Mouse (Mus musculus): ENCODE data around the gene Fermt3. TPM values are rescaled to one million over a fixed set of nuclear protein-coding genes. Genes with fewer than 3 reads are reported as not detected.

Fermt3 gene
- polyA plus RNA-seq, 1 experiment from 2014 or later, result 3.8 TPM

GRCm38 (mm10) chr19:6951994-6952711 is 67.1 kb downstream of the Fermt3 start:
- H3K9ac ChIP-seq, result peak overlapping the region; percentile 63
- H3K9me3 ChIP-seq (ENCODE audit: control insufficient read depth, low read length), result no peaks in the 10 kb centered on the region
- peak overlapping the region; percentile 90 for H3K27ac ChIP-seq
- peak overlapping the region; percentile 47 for H3K4me3 ChIP-seq (replicated peaks; ENCODE audit: low read length)
- no peaks in the 10 kb centered on the region for H3K27me3 ChIP-seq (ENCODE audit: control insufficient read depth, insufficient read depth, low read length)
- DNase-seq (ENCODE audit: low spot score), result peak; percentile 55
- H3K36me3 ChIP-seq (replicated peaks; ENCODE audit: control insufficient read depth, insufficient read depth), result peaks cover 14% of the 10 kb centered on the region; the same call in 1 of the 2 replicates
- peak overlapping the region; percentile 93 for H3K4me2 ChIP-seq (replicated peaks)
- H3K4me1 ChIP-seq (replicated peaks; ENCODE audit: control insufficient read depth, insufficient read depth, low read length), result peaks cover 19% of the 10 kb centered on the region
- 4% methylated on average over 31 of the region's 31 CpGs for WGBS
- ATAC-seq (ENCODE audit: low FRiP score), result peak; percentile 13; the same call in 1 of the 2 replicates

- Histone ChIP-seq H3K4me3 (replicated peaks; ENCODE audit: low read length) (peak overlapping the region; percentile 47), H3K4me1 (replicated peaks; ENCODE audit: control insufficient read depth, insufficient read depth, low read length) (peaks cover 19% of the 10 kb centered on the region), H3K9me3 (ENCODE audit: control insufficient read depth, low read length) (no peaks in the 10 kb centered on the region), H3K27me3 (ENCODE audit: control insufficient read depth, insufficient read depth, low read length) (no peaks in the 10 kb centered on the region), H3K27ac (peak overlapping the region; percentile 90), H3K36me3 (replicated peaks; ENCODE audit: control insufficient read depth, insufficient read depth) (peaks cover 16% of the 10 kb centered on the region; the same call in 1 of the 2 replicates), H3K9ac (peak overlapping the region; percentile 63), H3K4me2 (replicated peaks) (peak overlapping the region; percentile 93)
- DNase-seq (ENCODE audit: low spot score) (peak; percentile 89), ATAC-seq (ENCODE audit: low FRiP score) (peak; percentile 80)
- under 1% methylated on average over 35 of the region's 35 CpGs for WGBS
Observed at GRCm38 (mm10) chr19:6951381-6951968, 67.8 kb downstream of the Fermt3 start.

GRCm38 (mm10) chr19:6950613-6951153 is 68.6 kb downstream of the Fermt3 start:
- Histone ChIP-seq H3K27me3 (ENCODE audit: control insufficient read depth, insufficient read depth, low read length) (no peaks in the 10 kb centered on the region), H3K36me3 (replicated peaks; ENCODE audit: control insufficient read depth, insufficient read depth) (peaks cover 17% of the 10 kb centered on the region; the same call in 1 of the 2 replicates), H3K4me2 (replicated peaks) (peak overlapping the region; percentile 93), H3K4me1 (replicated peaks; ENCODE audit: control insufficient read depth, insufficient read depth, low read length) (peaks cover 19% of the 10 kb centered on the region), H3K4me3 (replicated peaks; ENCODE audit: low read length) (peak overlapping the region; percentile 47), H3K27ac (peak overlapping the region; percentile 90), H3K9ac (peak overlapping the region; percentile 63), H3K9me3 (ENCODE audit: control insufficient read depth, low read length) (no peaks in the 10 kb centered on the region)
- DNase-seq (ENCODE audit: low spot score) (peak; percentile 78), ATAC-seq (ENCODE audit: low FRiP score) (peak; percentile 36)
- under 1% methylated on average over 28 of the region's 28 CpGs for WGBS

- peak overlapping the region; percentile 47 for H3K4me3 ChIP-seq (replicated peaks; ENCODE audit: low read length)
- peak overlapping the region; percentile 90; the same call in 1 of the 2 replicates for H3K27ac ChIP-seq
- DNase-seq (ENCODE audit: low spot score), result no peak
- no peaks in the 10 kb centered on the region for H3K9me3 ChIP-seq (ENCODE audit: control insufficient read depth, low read length)
- peak overlapping the region; percentile 93 for H3K4me2 ChIP-seq (replicated peaks)
- WGBS, result 43% methylated on average over 5 of the region's 5 CpGs
- peak overlapping the region; percentile 63 for H3K9ac ChIP-seq
- no peaks in the 10 kb centered on the region for H3K27me3 ChIP-seq (ENCODE audit: control insufficient read depth, insufficient read depth, low read length)
- peaks cover 16% of the 10 kb centered on the region for H3K36me3 ChIP-seq (replicated peaks; ENCODE audit: control insufficient read depth, insufficient read depth)
- no peak for ATAC-seq (ENCODE audit: low FRiP score)
- H3K4me1 ChIP-seq (replicated peaks; ENCODE audit: control insufficient read depth, insufficient read depth, low read length), result peaks cover 19% of the 10 kb centered on the region
Observed at GRCm38 (mm10) chr19:6949951-6950350, 69.3 kb downstream of the Fermt3 start.

GRCm38 (mm10) chr19:6949532-6949931 is 69.7 kb downstream of the Fermt3 start:
- Histone ChIP-seq H3K9me3 (ENCODE audit: control insufficient read depth, low read length) (no peaks in the 10 kb centered on the region), H3K9ac (peak overlapping the region; percentile 63; the same call in 1 of the 2 replicates), H3K27ac (no peak overlapping the region), H3K4me3 (replicated peaks; ENCODE audit: low read length) (no peak overlapping the region), H3K36me3 (replicated peaks; ENCODE audit: control insufficient read depth, insufficient read depth) (peaks cover 17% of the 10 kb centered on the region), H3K4me1 (replicated peaks; ENCODE audit: control insufficient read depth, insufficient read depth, low read length) (peaks cover 19% of the 10 kb centered on the region), H3K27me3 (ENCODE audit: control insufficient read depth, insufficient read depth, low read length) (no peaks in the 10 kb centered on the region), H3K4me2 (replicated peaks) (peak overlapping the region; percentile 93)
- no peak for DNase-seq (ENCODE audit: low spot score)
- WGBS, result 88% methylated on average over 5 of the region's 5 CpGs
- no peak for ATAC-seq (ENCODE audit: low FRiP score)

Other genes starting within 250 kb of the Fermt3 start
- gene Rps6ka4, start 178.8 kb downstream of the Fermt3 start, polyA plus RNA-seq (2014; fragmentation: Nextera tagmentation; extraction: Ambion mirVana), result 10.6 and 11.1 TPM in 2 replicates
- gene Ccdc88b, start 161.3 kb downstream of the Fermt3 start, polyA plus RNA-seq (2014; fragmentation: Nextera tagmentation; extraction: Ambion mirVana), result 0.48 and 0.90 TPM in 2 replicates
- gene Trmt112, start 109.8 kb downstream of the Fermt3 start, polyA plus RNA-seq (2014; fragmentation: Nextera tagmentation; extraction: Ambion mirVana), result 107 and 118 TPM in 2 replicates
- gene Prdx5, start 109.4 kb downstream of the Fermt3 start, polyA plus RNA-seq (2014; fragmentation: Nextera tagmentation; extraction: Ambion mirVana), result 291 and 300 TPM in 2 replicates
- gene Esrra, start 97.7 kb downstream of the Fermt3 start, polyA plus RNA-seq (2014; fragmentation: Nextera tagmentation; extraction: Ambion mirVana), result 6.2 and 7.3 TPM in 2 replicates
- gene Catsperz, start 94.1 kb downstream of the Fermt3 start, polyA plus RNA-seq (2014; fragmentation: Nextera tagmentation; extraction: Ambion mirVana), result 1.7 and 2.3 TPM in 2 replicates
- gene Kcnk4, start 85.0 kb downstream of the Fermt3 start, polyA plus RNA-seq (2014; fragmentation: Nextera tagmentation; extraction: Ambion mirVana), result 8.5 and 10.9 TPM in 2 replicates
- 81.8 and 84.5 TPM in 2 replicates for gene Bad, start 77.6 kb downstream of the Fermt3 start, polyA plus RNA-seq (2014; fragmentation: Nextera tagmentation; extraction: Ambion mirVana)
- gene Gpr137, start 77.0 kb downstream of the Fermt3 start, polyA plus RNA-seq (2014; fragmentation: Nextera tagmentation; extraction: Ambion mirVana), result 60.2 and 68.8 TPM in 2 replicates
- 211 and 215 TPM in 2 replicates for gene Ppp1r14b, start 44.5 kb downstream of the Fermt3 start, polyA plus RNA-seq (2014; fragmentation: Nextera tagmentation; extraction: Ambion mirVana)
- gene Plcb3, start 43.0 kb downstream of the Fermt3 start, polyA plus RNA-seq (2014; fragmentation: Nextera tagmentation; extraction: Ambion mirVana), result 10.6 and 11.4 TPM in 2 replicates
- 99.2 and 101 TPM in 2 replicates for gene Fkbp2, start 39.0 kb downstream of the Fermt3 start, polyA plus RNA-seq (2014; fragmentation: Nextera tagmentation; extraction: Ambion mirVana)
- gene Vegfb, start 31.8 kb downstream of the Fermt3 start, polyA plus RNA-seq (2014; fragmentation: Nextera tagmentation; extraction: Ambion mirVana), result 54.8 and 57.6 TPM in 2 replicates
- gene Dnajc4, start 26.9 kb downstream of the Fermt3 start, polyA plus RNA-seq (2014; fragmentation: Nextera tagmentation; extraction: Ambion mirVana), result 22.8 and 23.7 TPM in 2 replicates
- 18.0 and 19.0 TPM in 2 replicates for gene Nudt22, start 23.4 kb downstream of the Fermt3 start, polyA plus RNA-seq (2014; fragmentation: Nextera tagmentation; extraction: Ambion mirVana)
- gene Trpt1, start 23.3 kb downstream of the Fermt3 start, polyA plus RNA-seq (2014; fragmentation: Nextera tagmentation; extraction: Ambion mirVana), result 17.8 and 19.8 TPM in 2 replicates
- gene Stip1, start 20.5 kb upstream of the Fermt3 start, polyA plus RNA-seq (2014; fragmentation: Nextera tagmentation; extraction: Ambion mirVana), result 204 and 230 TPM in 2 replicates
- gene Macrod1, start 37.3 kb upstream of the Fermt3 start, polyA plus RNA-seq (2014; fragmentation: Nextera tagmentation; extraction: Ambion mirVana), result 5.2 and 6.9 TPM in 2 replicates
- 8.7 and 9.5 TPM in 2 replicates for gene Flrt1, start 86.3 kb upstream of the Fermt3 start, polyA plus RNA-seq (2014; fragmentation: Nextera tagmentation; extraction: Ambion mirVana)
- gene Otub1, start 186.8 kb upstream of the Fermt3 start, polyA plus RNA-seq (2014; fragmentation: Nextera tagmentation; extraction: Ambion mirVana), result 231 and 234 TPM in 2 replicates
- gene Cox8a, start 198.1 kb upstream of the Fermt3 start, polyA plus RNA-seq (2014; fragmentation: Nextera tagmentation; extraction: Ambion mirVana), result 1,225 and 1,275 TPM in 2 replicates
- 67.6 and 69.1 TPM in 2 replicates for gene Naa40, start 221.7 kb upstream of the Fermt3 start, polyA plus RNA-seq (2014; fragmentation: Nextera tagmentation; extraction: Ambion mirVana)
- 12.0 and 13.4 TPM in 2 replicates for gene Rcor2, start 247.9 kb upstream of the Fermt3 start, polyA plus RNA-seq (2014; fragmentation: Nextera tagmentation; extraction: Ambion mirVana)